19 mouse cellular contexts compared by ENCODE assay signal in genomic region chr2:105125641-105126040, GRCm38 (mm10). TPM values are rescaled to one million over a fixed set of nuclear protein-coding genes. Genes with fewer than 3 reads are reported as not detected.
DNase-seq lines count a peak whose midpoint lies in the region; ATAC-seq and TF ChIP-seq lines count a peak whose summit lies in the region.
"Had no signal": no experiment of that assay in that cellular context is flagged by ENCODE, and none has a peak within 500 bp of the region (broad histone marks: within the 10 kb centered on the region; RNA-seq: fewer than 3 reads in every experiment).

No protein-coding gene starts in this region.

- H3K27me3 ChIP-seq in heart, embryonic 11.5 days (ENCODE audit: control insufficient read depth, insufficient read depth, low read length), result peaks cover 91% of the 10 kb centered on the region
- H3K27me3 ChIP-seq in kidney, postnatal 0 days (ENCODE audit: insufficient read depth, low read length), result peaks cover 31% of the 10 kb centered on the region
- peaks cover 35% of the 10 kb centered on the region for H3K27me3 ChIP-seq in ES-Bruce4 (ENCODE audit: control insufficient read depth, insufficient read depth, low read length, poor library complexity, severe bottlenecking)
- H3K27me3 ChIP-seq in intestine, embryonic 16.5 days (replicated peaks; ENCODE audit: control insufficient read depth, insufficient read depth, low read length), result peaks cover 88% of the 10 kb centered on the region

- H3K9ac ChIP-seq in heart, embryonic 11.5 days (ENCODE audit: low read depth, low read length), result no peak overlapping the region
- H3K9ac ChIP-seq in kidney, postnatal 0 days (ENCODE audit: low read depth, low read length), result peak overlapping the region; percentile 61
- H3K9ac ChIP-seq in ES-Bruce4 (ENCODE audit: low read depth, poor library complexity, severe bottlenecking), result no peak overlapping the region
- no peak overlapping the region for H3K9ac ChIP-seq in intestine, embryonic 16.5 days (ENCODE audit: low read depth, low read length)
- H3K9ac ChIP-seq: forebrain, embryonic 13.5 days; liver, embryonic 14.5 days; midbrain, embryonic 12.5 days had no signal

- no peak for ATAC-seq in heart, embryonic 11.5 days (replicated peaks; ENCODE audit: insufficient number of reproducible peaks, low FRiP score, low TSS enrichment)
- ATAC-seq in kidney, postnatal 0 days (replicated peaks; ENCODE audit: low FRiP score, low read depth), result no peak
- no peak for ATAC-seq in intestine, embryonic 16.5 days

- no peaks in the 10 kb centered on the region for H3K9me3 ChIP-seq in heart, embryonic 11.5 days (replicated peaks; ENCODE audit: control insufficient read depth, low read length)
- H3K9me3 ChIP-seq in kidney, postnatal 0 days (replicated peaks; ENCODE audit: low read length), result no peaks in the 10 kb centered on the region
- no peaks in the 10 kb centered on the region for H3K9me3 ChIP-seq in ES-Bruce4 (replicated peaks; ENCODE audit: control insufficient read depth, insufficient read depth, low read length, poor library complexity, severe bottlenecking)
- no peaks in the 10 kb centered on the region for H3K9me3 ChIP-seq in intestine, embryonic 16.5 days (ENCODE audit: control insufficient read depth, low read length)
- H3K9me3 ChIP-seq: forebrain, embryonic 13.5 days; midbrain, embryonic 12.5 days had no signal

- DNase-seq in heart, postnatal 14 days, result no peak
- no peak for DNase-seq in kidney, postnatal 0 days (ENCODE audit: low spot score)
- DNase-seq in kidney, adult 18-20 months, result no peak
- no peak for DNase-seq in urinary bladder, adult 18-20 months (ENCODE audit: low spot score in 2 of 2)
- DNase-seq in Muller cell, postnatal 12 days (ENCODE audit: inconsistent ontology term), result no peak
- DNase-seq: cerebellum, postnatal 14 days had no signal

- peaks cover 16% of the 10 kb centered on the region for H3K4me1 ChIP-seq in heart, embryonic 11.5 days (ENCODE audit: control insufficient read depth, insufficient read depth, low read length)
- 0 out of 2 replicates have a peak, but pooled peaks cover 6% of the 10 kb centered on the region for H3K4me1 ChIP-seq in kidney, postnatal 0 days (replicated peaks; ENCODE audit: insufficient read depth, low read length)
- no peaks in the 10 kb centered on the region for H3K4me1 ChIP-seq in ES-Bruce4 (ENCODE audit: control insufficient read depth, insufficient read depth, low read length)
- peaks cover 23% of the 10 kb centered on the region for H3K4me1 ChIP-seq in intestine, embryonic 16.5 days (ENCODE audit: control insufficient read depth, insufficient read depth, low read length)

- peak overlapping the region; percentile 55; the same call in 1 of the 2 replicates for H3K4me2 ChIP-seq in heart, embryonic 11.5 days
- H3K4me2 ChIP-seq in kidney, postnatal 0 days (ENCODE audit: low read length), result peak overlapping the region; percentile 68
- H3K4me2 ChIP-seq in intestine, embryonic 16.5 days (ENCODE audit: low read depth, low read length), result no peak overlapping the region

- no peak for TF ChIP-seq EP300 in ES-Bruce4 (IDR thresholded peaks at IDR 0.05; ENCODE audit: insufficient read depth, low read depth, low read length)

- intact Hi-C loops in heart, postnatal 14 days (cut with DNase I), result loop anchor here (5.0 kb wide), 3 partner anchors 102 to 552 kb away; partner anchors contain the start of gene Eif3m

- no peaks in the 10 kb centered on the region for H3K36me3 ChIP-seq in heart, embryonic 11.5 days (ENCODE audit: control insufficient read depth, insufficient read depth, low read length)
- no peaks in the 10 kb centered on the region for H3K36me3 ChIP-seq in kidney, postnatal 0 days (ENCODE audit: insufficient read depth, low read length)
- H3K36me3 ChIP-seq in ES-Bruce4 (ENCODE audit: control insufficient read depth, insufficient read depth, low read length, poor library complexity, severe bottlenecking), result no peaks in the 10 kb centered on the region
- H3K36me3 ChIP-seq in intestine, embryonic 16.5 days (ENCODE audit: control insufficient read depth, insufficient read depth, low read length), result no peaks in the 10 kb centered on the region
- H3K36me3 ChIP-seq: midbrain, embryonic 12.5 days had no signal

- no peak overlapping the region for H3K27ac ChIP-seq in heart, embryonic 11.5 days (ENCODE audit: low read depth, low read length)
- peak overlapping the region; percentile 86 for H3K27ac ChIP-seq in kidney, postnatal 0 days
- H3K27ac ChIP-seq in ES-Bruce4 (ENCODE audit: insufficient read depth, low read length), result no peak overlapping the region
- no peak overlapping the region for H3K27ac ChIP-seq in intestine, embryonic 16.5 days (ENCODE audit: low read length)
- H3K27ac ChIP-seq: forebrain, embryonic 13.5 days; gastrocnemius, adult 2 months; liver, embryonic 14.5 days; midbrain, embryonic 12.5 days had no signal

- TF ChIP-seq CTCF in kidney, postnatal 0 days (IDR thresholded peaks at IDR 0.05; ENCODE audit: low read depth), result no peak
- no peak for TF ChIP-seq CTCF in ES-Bruce4 (IDR thresholded peaks at IDR 0.05; ENCODE audit: low read depth, low read length)

- H3K4me3 ChIP-seq in heart, embryonic 11.5 days (ENCODE audit: low read depth, low read length), result peak overlapping the region; percentile 47
- H3K4me3 ChIP-seq in kidney, postnatal 0 days (replicated peaks; ENCODE audit: low read depth, low read length), result peak overlapping the region; percentile 71
- peak overlapping the region; percentile 71; the same call in 1 of the 2 replicates for H3K4me3 ChIP-seq in ES-Bruce4 (ENCODE audit: low read depth, low read length)
- peak overlapping the region; percentile 48; the same call in 1 of the 2 replicates for H3K4me3 ChIP-seq in intestine, embryonic 16.5 days (ENCODE audit: low read length)

- TF ChIP-seq POLR2A in ES-Bruce4 (IDR thresholded peaks at IDR 0.05; ENCODE audit: insufficient read depth, low read length), result no peak

- 3% methylated on average over 15 of the region's 15 CpGs for WGBS in heart, embryonic 11.5 days (ENCODE audit: insufficient replicate concordance)
- WGBS in kidney, postnatal 0 days, result 5% methylated on average over 15 of the region's 15 CpGs
- 3% methylated on average over 15 of the region's 15 CpGs for WGBS in intestine, embryonic 16.5 days

RNA-seq across cellular contexts. Expression of gene Wt1, which starts 0.7 kb away (rescaled TPM):
- polyA plus RNA-seq in heart, embryonic 11.5 days (2014; fragmentation: Nextera tagmentation; extraction: Ambion mirVana), result 32.9 and 37.5 TPM in 2 replicates
- total RNA-seq in heart, postnatal 14 days (2021), result 10 to 100 TPM; 13.0 to 13.8 TPM
- polyA plus RNA-seq in kidney, postnatal 0 days (2015; fragmentation: Nextera tagmentation; extraction: Ambion mirVana), result 93.6 and 95.7 TPM in 2 replicates
- 4.1 and 4.6 TPM in 2 replicates for polyA plus RNA-seq in ES-Bruce4 (2011; ENCODE audit: insufficient read depth, insufficient read length, low read depth, missing spikeins)
- 8.1 and 10.0 TPM in 2 replicates for polyA plus RNA-seq in intestine, embryonic 16.5 days (2015; fragmentation: Nextera tagmentation; extraction: Ambion mirVana)
- total RNA-seq: gastrocnemius, adult 2 months; hematopoietic stem cell, adult 5-6 weeks; layer of hippocampus, adult 8-10 months had no signal
- polyA plus RNA-seq: forebrain, embryonic 13.5 days had no signal

RNA-seq across cellular contexts. Expression of gene Gm11060, which starts 33.8 kb away (rescaled TPM):
- polyA plus RNA-seq in heart, embryonic 11.5 days (2014; fragmentation: Nextera tagmentation; extraction: Ambion mirVana), result not detected in 2 replicates
- total RNA-seq in heart, postnatal 14 days (2021), result not detected
- polyA plus RNA-seq in kidney, postnatal 0 days (2015; fragmentation: Nextera tagmentation; extraction: Ambion mirVana), result not detected in 2 replicates
- not detected in 2 replicates for polyA plus RNA-seq in ES-Bruce4 (2011; ENCODE audit: insufficient read depth, insufficient read length, low read depth, missing spikeins)
- not detected in 2 replicates for polyA plus RNA-seq in intestine, embryonic 16.5 days (2015; fragmentation: Nextera tagmentation; extraction: Ambion mirVana)
- total RNA-seq: adrenal gland, postnatal 4 days; gastrocnemius, adult 2 months; hematopoietic stem cell, adult 5-6 weeks; layer of hippocampus, adult 8-10 months; left cerebral cortex, postnatal 14 days had no signal
- polyA plus RNA-seq: embryonic facial prominence, embryonic 14.5 days; forebrain, embryonic 13.5 days; liver, embryonic 14.5 days; midbrain, embryonic 12.5 days; neural tube, embryonic 11.5 days had no signal
